Mouse (Mus musculus) stomach, postnatal 0 days (tissue): ENCODE measurements around the gene Myh7b.

Experiments
- CTCF ChIP-seq: IDR thresholded peaks from 2 replicates; pipeline ENCODE4 v1.5.1; 2016; ENCODE audit warnings: antibody characterized with exemption, low read depth, mild to moderate bottlenecking, moderate library complexity
- EP300 ChIP-seq: optimal IDR thresholded peaks from 2 replicates; pipeline ENCODE3; 2016; ENCODE audit warnings: antibody characterized with exemption

GRCm38 (mm10) chr2:155667881-155668280, 56.9 kb downstream of the Myh7b start:
- no peak for TF ChIP-seq CTCF
- TF ChIP-seq EP300: no peak
